Mouse (Mus musculus) cortical plate, adult 2 months (tissue): ENCODE measurements around the gene Cflar. TPM values are rescaled to one million over a fixed set of nuclear protein-coding genes. Genes with fewer than 3 reads are reported as not detected.
"Not testable (repeated sequence)": the region's sequence is repeated elsewhere in the genome, so short reads cannot be mapped to it uniquely, and the experiment has no call there.

Source experiments
- H3K27ac ChIP-seq: fragments of 200-500 bp; 2 replicates; pipeline ENCODE4 v1.5.1; 2012; ENCODE audit warnings: low read length, control low read depth, inconsistent platforms; ENCODE audit not compliant: insufficient read depth
- H3K4me1 ChIP-seq: fragments of 200-500 bp; 2 replicates; pipeline ENCODE4 v1.6.1; 2011; ENCODE audit warnings: low read length; ENCODE audit not compliant: control insufficient read depth, insufficient read depth
- H3K4me3 ChIP-seq: fragments of 200-500 bp; 2 replicates; pipeline ENCODE4 v1.5.1; 2011; ENCODE audit warnings: mild to moderate bottlenecking, low read length, control low read depth; ENCODE audit not compliant: insufficient read depth
- CTCF ChIP-seq: fragments of 200-500 bp; IDR thresholded peaks from 2 replicates; pipeline ENCODE4 v1.5.1; 2011; ENCODE audit warnings: mild to moderate bottlenecking, control low read depth, low read length; ENCODE audit not compliant: insufficient read depth; ENCODE audit errors: extremely low read depth
- POLR2A ChIP-seq: fragments of 200-500 bp; IDR thresholded peaks from 2 replicates; pipeline ENCODE4 v1.6.1; 2011; ENCODE audit warnings: mild to moderate bottlenecking, low read length, control low read depth; ENCODE audit not compliant: insufficient read depth; ENCODE audit errors: extremely low read depth
- polyA plus RNA-seq: library from polyadenylated mRNA; depleted of rRNA; stranded (reverse); fragments of >200 nt; gene quantifications from 2 replicates; pipeline ENCODE4 v1.2.3, GENCODE M21; 2012; rRNA removed

Gene Cflar
- 13.2 and 14.7 TPM in 2 replicates for polyA plus RNA-seq

- no peak for TF ChIP-seq POLR2A
- no peak for TF ChIP-seq CTCF
- Histone ChIP-seq H3K27ac (peak within 1 kb of the TSS; percentile 97), H3K4me1 (peaks cover 1% of the 10 kb centered on the region; the same call in 1 of the 2 replicates), H3K4me3 (peak within 1 kb of the TSS; percentile 80)
Observed at GRCm38 (mm10) chr1:58711365-58712016, at the start of gene Cflar. Gene Cflar (plus strand): TSS chr1:58711508.

GRCm38 (mm10) chr1:58662671-58663070, 48.6 kb upstream of the Cflar start:
- H3K4me3 ChIP-seq, H3K4me1 ChIP-seq, H3K27ac ChIP-seq: not testable (repeated sequence)

- H3K4me1 ChIP-seq, H3K4me3 ChIP-seq, H3K27ac ChIP-seq: not testable (repeated sequence)
Observed at GRCm38 (mm10) chr1:58663365-58663764, 47.9 kb upstream of the Cflar start.

- Histone ChIP-seq H3K4me1 (no peaks in the 10 kb centered on the region), H3K27ac (no peak overlapping the region), H3K4me3 (no peak overlapping the region)
- TF ChIP-seq CTCF (no peak), POLR2A (no peak)
Observed at GRCm38 (mm10) chr1:58668191-58668590, 43.1 kb upstream of the Cflar start.

- H3K4me1 ChIP-seq, H3K27ac ChIP-seq, H3K4me3 ChIP-seq: not testable (repeated sequence)
Observed at GRCm38 (mm10) chr1:58669635-58670034, 41.7 kb upstream of the Cflar start.

- TF ChIP-seq CTCF (no peak), POLR2A (no peak)
- H3K4me3 ChIP-seq: no peak overlapping the region
- H3K27ac ChIP-seq: no peak overlapping the region
- no peaks in the 10 kb centered on the region for H3K4me1 ChIP-seq
Observed at GRCm38 (mm10) chr1:58672116-58672515, 39.2 kb upstream of the Cflar start.

- Histone ChIP-seq H3K27ac (no peak overlapping the region), H3K4me3 (no peak overlapping the region), H3K4me1 (no peaks in the 10 kb centered on the region)
- TF ChIP-seq POLR2A: no peak
Observed at GRCm38 (mm10) chr1:58675011-58675410, 36.3 kb upstream of the Cflar start.

GRCm38 (mm10) chr1:58677575-58677974, 33.7 kb upstream of the Cflar start:
- H3K4me3 ChIP-seq: no peak overlapping the region
- H3K27ac ChIP-seq: no peak overlapping the region
- peak; percentile 34; the same call in 1 of the 2 replicates for TF ChIP-seq CTCF
- TF ChIP-seq POLR2A: no peak

GRCm38 (mm10) chr1:58678412-58678811, 32.9 kb upstream of the Cflar start:
- H3K27ac ChIP-seq, H3K4me3 ChIP-seq, H3K4me1 ChIP-seq: not testable (repeated sequence)

More at GRCm38 (mm10) chr1:58677575-58677974, 33.7 kb upstream of the Cflar start:
- H3K4me1 ChIP-seq: no peaks in the 10 kb centered on the region

GRCm38 (mm10) chr1:58689426-58689825, 21.9 kb upstream of the Cflar start:
- Histone ChIP-seq H3K27ac (no peak overlapping the region), H3K4me3 (no peak overlapping the region), H3K4me1 (no peaks in the 10 kb centered on the region)
- TF ChIP-seq CTCF (no peak), POLR2A (no peak)

GRCm38 (mm10) chr1:58690006-58690744, 21.1 kb upstream of the Cflar start:
- Histone ChIP-seq H3K4me3 (no peak overlapping the region), H3K27ac (no peak overlapping the region), H3K4me1 (no peaks in the 10 kb centered on the region)
- TF ChIP-seq POLR2A (no peak), CTCF (no peak)

- H3K27ac ChIP-seq, H3K4me3 ChIP-seq, H3K4me1 ChIP-seq: not testable (repeated sequence)
Observed at GRCm38 (mm10) chr1:58690834-58691488, 20.3 kb upstream of the Cflar start.

- H3K27ac ChIP-seq, H3K4me3 ChIP-seq, H3K4me1 ChIP-seq: not testable (repeated sequence)
Observed at GRCm38 (mm10) chr1:58691718-58692117, 19.6 kb upstream of the Cflar start.
